Mouse (Mus musculus): ENCODE data around the gene Olfr417.

GRCm38 (mm10) chr1:174354640-174355039 is 10.3 kb upstream of the Olfr417 start:
- TF ChIP-seq CTCF (IDR thresholded peaks at IDR 0.05; ENCODE audit: extremely low read depth, insufficient read depth, insufficient read length, insufficient replicate concordance): no peak
- TF ChIP-seq POLR2A (IDR thresholded peaks at IDR 0.05; ENCODE audit: low read depth, low read length): no peak

Data from spleen, adult 2 months (tissue).